Mouse (Mus musculus) layer of hippocampus, postnatal 14 days (tissue): ENCODE data around the gene Bax. TPM values are rescaled to one million over a fixed set of nuclear protein-coding genes. Genes with fewer than 3 reads are reported as not detected.
A peak's percentile ranks its signal among the peaks of the same experiment; 100 is the strongest.
"Not testable (repeated sequence)": the region's sequence is repeated elsewhere in the genome, so short reads cannot be mapped to it uniquely, and the experiment has no call there.

Experiments used
- DNase-seq, 2 experiments: peaks; one replicate each; pipeline ENCODE4 v3.0.0; 2021 to 2022; ENCODE audit warnings: low spot score in 2 of 2, mixed read lengths in 1 of 2
- total RNA-seq, 2 experiments: library from RNA; stranded (reverse); gene quantifications; 2 replicates each; pipeline ENCODE4 v1.2.3; 2021

Bax gene
- total RNA-seq, 2 experiments from 2014 or later, result 90.2 to 90.6 TPM

DNA sequence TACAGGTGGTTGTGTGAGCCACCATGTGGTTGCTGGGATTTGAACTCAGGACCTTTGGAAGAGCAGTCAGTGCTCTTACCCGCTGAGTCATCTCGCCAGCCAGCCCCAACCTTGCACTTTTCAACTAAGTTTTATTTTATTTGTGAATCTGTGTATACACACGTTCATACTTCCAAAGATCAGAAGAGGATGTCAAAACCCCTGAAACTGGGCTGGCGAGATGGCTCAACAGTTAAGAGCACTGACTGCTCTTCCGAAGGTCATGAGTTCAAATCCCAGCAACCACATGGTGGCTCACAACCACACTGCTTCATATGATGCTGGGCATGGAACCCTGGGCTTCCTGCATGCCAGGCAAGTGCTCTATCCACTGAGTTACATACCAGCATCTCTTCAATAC is 18.3 kb upstream of the Bax start:
- DNase-seq, result not testable (repeated sequence)

DNA sequence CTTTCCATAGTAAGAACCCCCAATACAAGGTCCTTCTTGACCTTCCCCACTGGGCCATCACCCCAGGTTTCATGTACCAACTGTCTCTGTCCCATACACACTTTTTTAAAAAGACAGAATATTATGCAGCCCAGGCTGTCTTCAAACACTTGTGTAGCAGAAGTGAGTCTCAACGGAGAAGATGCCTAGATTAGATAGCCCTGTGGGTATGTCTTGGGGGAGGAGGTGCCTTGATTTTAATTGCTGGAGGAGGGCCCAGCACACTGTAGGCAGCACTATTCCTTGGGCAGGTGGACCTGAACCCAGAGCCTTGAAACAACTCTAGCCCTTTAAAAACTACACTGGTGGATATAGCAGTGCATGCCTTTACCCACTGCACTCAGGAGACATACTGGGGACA is 15.5 kb upstream of the Bax start:
- no peak for DNase-seq

DNA sequence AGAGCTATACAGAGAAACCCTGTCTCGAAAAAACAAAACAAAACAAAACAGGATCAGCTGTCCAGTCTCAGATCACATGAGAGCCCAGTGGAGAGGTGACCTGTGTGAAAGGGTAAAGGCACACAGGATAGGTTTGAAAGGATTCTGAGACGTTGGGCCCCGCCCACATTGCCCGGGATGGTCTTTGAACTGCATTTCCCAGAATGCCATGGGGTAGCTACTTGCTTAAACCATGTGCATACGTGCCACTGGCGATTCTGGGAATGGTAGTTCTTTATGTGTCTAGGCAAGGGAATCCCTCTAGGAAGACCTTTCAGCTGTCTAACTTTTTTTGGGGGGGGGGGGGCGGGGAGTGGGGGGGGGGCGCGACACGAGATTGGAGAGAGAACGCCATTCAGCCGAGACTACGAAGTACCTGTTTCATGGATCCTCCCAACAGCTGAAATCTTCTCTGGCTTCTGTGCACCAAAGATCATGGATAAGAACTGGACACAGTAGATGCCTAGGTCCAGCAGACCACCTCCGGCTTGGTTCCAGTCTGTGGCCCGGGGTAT is 14.8 kb upstream of the Bax start, which contains the start of gene Tulp2:
Gene Tulp2 (plus strand): TSS at position 504 of the 554 bp plus-strand sequence.
- DNase-seq, result peak in 1 of 2 experiments; percentile 74

DNA sequence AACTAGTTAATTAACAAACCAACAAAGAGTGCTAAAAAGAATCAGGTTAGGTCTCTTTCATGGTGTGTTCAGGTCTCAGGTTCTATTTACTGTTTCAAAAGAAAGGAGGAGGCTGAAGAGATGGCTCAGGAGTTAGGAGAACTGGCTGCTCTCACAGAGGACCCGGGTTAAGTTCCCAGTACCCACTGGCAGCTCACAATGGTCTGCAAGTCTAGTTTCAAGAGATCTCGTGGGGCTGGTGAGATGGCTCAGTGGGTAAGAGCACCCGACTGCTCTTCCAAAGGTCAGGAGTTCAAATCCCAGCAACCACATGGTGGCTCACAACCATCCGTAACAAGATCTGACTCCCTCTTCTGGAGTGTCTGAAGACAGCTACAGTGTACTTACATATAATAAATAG is 13.6 kb upstream of the Bax start:
- not testable (repeated sequence) for DNase-seq

DNA sequence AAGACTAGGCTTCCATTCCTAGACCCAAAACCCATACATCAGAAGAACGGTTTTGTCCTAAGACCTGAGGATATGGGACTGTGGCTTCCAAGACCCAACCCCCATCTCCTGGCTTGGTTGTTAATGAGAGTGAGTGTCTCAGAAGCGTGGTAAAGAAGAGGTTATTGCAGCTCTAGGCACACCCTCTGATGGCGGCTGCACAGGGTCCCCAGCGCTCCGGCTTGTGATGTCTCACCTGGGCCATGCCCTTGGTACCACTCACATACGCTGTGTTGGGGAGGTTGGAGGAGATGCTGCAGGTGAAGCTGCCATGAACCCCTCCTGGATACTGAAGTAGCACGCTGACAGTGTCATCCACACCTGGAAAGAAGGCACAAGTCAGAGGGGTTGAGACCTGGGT is 12.1 kb upstream of the Bax start:
- DNase-seq, result no peak

DNA sequence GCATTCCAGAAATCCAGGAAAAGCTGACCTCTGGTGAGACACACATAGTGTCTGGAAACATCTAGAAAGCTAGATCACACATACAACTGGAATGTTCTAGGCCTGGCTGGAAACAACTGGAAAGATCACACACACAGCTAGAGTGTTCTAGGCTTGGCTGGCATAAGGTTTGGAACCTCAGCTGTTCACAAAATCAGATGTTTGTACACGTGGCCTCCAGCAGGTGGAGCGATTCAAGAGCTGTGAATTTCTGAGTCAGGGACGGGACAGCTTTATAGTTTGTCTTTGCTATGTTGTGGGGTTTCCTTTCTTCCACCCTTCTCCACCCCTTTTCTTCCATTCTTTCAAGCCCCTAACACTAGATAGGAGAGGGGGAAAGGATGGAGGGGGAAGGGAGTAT is 10.3 kb upstream of the Bax start:
- DNase-seq, result peak; percentile 52 to 66

DNA sequence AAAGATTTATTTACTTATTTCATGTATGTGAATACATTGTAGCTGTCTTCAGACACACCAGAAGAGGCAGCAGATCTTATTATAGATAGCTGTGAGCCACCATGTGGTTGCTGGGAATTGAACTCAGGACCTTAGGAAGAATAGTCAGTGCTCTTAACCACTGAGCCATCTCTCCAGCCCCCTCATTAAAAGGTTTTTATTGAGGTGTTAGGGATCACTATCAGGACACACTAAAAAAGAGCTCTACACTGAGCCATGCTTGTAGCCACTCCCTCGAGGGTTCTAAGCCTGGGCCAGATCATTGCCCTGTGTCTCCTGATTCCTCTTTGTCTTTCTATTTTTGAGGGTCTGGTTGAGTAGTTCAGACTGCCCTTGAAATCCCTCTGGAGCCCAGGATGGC is 9.8 kb upstream of the Bax start:
- no peak for DNase-seq

DNA sequence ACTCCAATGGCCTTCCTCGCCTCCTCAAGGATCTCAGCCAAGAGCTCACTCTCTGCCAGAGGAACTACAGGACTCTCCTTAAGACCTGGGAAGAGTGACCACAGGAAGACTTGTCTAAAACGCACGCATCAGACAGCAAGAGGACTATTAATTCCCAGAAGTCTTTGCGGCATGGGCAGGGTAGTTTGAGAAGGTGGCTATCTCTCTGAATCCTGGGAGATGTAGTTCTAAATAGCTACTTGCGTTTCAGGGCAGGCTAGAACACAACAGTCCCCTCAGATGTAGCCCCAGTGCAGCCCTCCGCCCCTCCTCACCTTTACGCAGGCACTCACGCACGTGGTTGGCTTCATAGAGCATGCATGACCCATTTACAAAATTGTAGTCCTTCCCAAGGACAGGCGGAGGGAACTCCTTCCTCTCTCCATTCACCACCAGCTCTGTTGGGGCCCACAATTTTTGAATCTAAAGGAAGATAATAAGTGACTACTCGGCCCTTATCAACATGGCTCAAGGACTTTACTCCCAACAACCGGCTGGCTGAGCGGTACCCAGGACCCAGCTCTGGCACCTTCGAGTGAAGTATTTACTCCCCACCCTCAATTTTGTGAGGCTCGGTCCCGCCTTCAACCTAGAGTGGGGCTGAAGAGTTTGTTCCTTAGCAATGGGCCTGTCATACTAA is 8.7 kb upstream of the Bax start:
- DNase-seq, result no peak

DNA sequence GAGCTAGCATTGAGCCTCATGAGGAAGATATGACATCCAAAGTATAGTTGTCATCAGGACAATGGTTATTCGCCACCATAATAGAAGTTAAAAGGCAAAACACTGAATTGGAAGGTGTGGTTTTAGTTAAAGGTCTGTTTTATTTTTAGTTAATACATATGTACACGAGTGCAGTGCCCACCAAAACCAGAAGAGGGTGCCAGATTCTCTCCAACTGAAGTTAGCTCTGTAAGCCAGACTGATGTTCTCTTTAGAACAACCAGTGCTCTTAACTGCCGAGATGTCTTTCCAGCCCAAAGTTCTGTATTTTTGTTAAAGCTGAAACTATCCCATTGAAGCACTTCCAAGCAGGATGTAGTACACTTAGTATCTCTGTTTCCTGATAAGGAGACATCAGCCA is 4.2 kb upstream of the Bax start:
- peak; percentile 63 to 76 for DNase-seq

DNA sequence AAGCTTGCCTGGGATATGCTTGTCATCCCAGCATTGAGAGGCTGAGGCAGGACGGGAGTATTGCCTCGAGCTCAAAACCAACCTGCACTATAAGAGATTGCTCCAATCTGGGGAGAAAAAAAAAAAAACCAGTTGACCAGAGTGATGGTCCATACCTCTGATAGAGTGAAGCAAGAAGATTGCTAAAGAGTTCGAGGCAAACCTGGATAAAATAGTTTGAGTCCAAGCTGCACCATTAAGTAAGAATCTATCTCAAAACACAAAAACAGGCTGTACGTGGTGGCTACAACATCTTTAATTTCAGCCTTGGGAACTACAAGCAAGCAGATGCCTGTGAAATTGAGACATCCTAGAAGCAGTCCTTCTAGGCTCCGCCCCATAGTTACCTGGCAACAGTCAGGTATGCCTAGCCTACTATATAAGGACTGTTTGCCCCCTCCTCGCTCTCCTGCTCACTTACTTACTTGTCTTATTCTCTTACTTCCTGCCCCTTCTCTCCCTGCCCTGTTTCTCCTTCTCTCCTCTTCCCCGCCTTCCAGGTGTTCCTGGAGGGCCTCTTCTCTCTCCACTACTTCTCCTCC is 482 bp upstream of the Bax start:
- DNase-seq, result no peak

DNA sequence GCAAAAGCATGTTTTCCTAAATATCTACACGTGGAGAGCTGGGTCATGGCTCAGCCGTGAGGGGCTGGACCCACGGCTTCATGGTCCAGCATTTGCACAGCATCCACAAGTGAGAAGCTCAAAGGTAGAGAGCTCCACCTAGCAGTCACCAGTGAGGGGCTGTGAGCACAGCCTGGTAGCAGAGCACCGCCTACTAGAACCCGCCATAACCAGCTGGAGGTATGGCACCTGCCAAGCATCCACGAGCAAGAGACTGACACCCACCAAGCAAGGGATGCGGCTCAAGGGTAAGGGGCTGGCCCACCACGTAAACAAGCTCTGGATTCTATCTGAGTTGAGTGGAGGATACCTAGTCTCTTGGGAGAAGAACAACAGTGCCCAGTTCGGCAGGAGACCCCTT is 1.1 kb downstream of the Bax start:
- peak in 1 of 2 experiments; percentile 63 for DNase-seq

DNA sequence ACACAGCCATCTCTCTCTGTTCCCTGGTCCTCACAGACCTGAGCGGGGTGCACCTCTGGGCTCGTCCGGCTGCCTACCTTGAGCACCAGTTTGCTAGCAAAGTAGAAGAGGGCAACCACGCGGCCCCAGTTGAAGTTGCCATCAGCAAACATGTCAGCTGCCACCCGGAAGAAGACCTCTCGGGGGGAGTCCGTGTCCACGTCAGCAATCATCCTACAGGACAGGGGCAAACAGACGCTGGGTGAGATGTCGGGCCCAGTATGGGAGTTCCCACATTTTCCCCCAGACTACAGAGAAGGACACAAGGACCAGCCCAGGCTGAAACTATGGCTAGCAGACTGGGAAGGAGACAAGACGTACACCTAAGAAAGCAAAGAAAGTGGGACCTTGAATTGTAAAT is 1.6 kb downstream of the Bax start:
- DNase-seq, result no peak

DNA sequence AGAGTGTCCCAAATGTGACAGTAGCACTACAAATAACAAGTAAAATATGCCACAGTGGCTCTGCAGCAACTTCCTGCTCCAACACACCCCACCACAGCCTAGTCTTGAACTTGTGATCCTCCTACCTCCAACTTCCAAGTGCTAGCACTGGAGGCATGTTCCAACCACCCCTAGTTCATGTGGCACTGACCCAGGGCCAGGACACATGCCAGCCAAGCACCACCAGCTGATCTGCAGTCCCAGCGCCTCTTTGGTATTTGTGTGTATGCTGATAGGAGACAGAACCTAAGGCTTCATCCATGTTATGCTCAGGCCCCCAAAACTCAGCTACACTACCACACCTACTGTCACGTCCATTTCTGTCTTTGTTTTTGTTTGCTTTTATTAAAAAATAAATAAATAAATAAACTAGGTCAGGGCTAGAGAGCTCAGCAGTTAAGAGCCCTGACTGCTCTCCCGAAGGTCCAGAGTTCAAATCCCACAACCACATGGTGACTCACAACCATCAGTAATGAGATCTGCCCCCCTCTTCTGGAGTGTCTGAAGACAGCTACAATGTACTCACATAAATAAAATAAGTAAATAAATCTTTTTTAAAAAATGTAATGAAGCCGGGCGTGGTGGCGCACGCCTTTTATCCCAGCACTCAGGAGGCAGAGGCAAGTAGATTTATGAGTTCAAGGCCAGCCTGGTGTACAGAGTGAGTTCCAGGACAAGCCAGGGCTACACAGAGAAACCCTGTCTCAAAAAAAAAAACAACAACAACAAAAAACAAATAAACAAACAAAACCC is 2.5 kb downstream of the Bax start:
- DNase-seq, result no peak

DNA sequence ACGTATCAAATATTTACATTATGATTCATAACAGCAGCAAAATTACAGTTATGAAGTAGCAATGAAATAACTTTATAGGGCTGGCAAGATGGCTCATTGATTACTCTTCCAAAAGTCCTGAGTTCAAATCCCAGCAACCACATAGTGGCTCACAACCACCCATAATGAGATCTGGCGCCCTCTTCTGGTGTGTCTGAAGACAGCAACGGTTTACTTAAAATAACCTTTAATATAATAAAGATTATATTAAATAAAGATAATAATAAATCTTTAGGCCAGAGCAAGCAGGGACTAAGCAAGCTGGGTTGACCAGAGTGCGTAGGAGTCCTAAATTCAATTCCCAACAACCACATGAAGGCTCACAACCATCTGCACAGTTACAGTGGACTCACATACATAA is 3.8 kb downstream of the Bax start:
- DNase-seq, result not testable (repeated sequence)

DNA sequence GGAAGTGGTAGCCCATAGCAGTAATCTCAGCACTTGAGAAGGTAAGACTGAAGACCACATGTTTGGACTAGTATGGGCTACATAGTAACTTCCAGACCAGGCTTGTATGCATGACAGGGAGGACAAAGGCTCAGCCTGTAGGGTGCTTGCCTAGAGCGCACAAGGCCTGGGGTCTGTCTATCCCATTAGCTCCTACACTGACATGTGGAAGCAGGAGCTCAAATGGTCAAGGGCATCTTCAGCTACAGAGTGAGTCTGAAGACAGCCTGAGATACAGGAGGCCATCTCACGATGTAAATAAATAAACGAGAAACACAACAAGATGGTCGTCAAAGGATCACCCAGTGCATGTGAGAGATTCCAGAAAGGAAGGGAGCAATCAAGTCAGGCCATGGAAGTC is 4.4 kb downstream of the Bax start:
- no peak for DNase-seq

DNA sequence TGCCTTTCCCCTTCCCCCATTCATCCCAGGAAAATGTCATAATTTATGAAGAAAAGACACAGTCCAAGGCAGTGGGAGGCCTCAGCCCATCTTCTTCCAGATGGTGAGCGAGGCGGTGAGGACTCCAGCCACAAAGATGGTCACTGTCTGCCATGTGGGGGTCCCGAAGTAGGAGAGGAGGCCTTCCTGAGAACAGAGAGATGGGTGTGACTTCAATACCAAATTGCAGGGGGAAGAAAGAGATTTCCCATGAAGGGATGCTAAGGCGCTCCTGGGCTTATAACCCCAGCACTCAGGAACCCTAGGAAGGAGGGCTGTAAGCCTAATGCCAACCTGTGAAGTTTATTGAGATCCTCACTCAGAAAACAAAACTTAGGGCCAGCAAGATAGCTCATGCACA is 4.9 kb downstream of the Bax start:
- no peak for DNase-seq

DNA sequence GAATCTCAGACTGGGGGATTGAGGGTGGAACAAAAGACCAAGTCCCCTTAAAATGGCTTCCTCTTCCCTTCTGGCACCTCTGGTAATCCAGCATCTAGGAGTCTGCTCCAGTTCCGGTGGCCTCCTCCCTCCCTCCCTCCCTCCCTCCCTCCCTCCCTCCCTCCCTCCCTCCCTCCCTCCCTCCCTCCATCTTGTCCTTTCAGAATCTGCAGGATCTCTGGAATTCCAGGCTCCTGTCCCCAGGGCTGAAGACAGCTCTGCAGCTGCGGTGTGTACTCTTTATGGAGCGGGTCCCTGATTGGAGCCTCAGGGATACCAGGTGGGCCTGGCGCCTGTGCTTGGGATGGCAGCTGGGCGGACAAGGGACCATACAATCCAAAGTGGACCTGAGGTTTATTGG is 5.4 kb downstream of the Bax start:
- DNase-seq, result no peak

DNA sequence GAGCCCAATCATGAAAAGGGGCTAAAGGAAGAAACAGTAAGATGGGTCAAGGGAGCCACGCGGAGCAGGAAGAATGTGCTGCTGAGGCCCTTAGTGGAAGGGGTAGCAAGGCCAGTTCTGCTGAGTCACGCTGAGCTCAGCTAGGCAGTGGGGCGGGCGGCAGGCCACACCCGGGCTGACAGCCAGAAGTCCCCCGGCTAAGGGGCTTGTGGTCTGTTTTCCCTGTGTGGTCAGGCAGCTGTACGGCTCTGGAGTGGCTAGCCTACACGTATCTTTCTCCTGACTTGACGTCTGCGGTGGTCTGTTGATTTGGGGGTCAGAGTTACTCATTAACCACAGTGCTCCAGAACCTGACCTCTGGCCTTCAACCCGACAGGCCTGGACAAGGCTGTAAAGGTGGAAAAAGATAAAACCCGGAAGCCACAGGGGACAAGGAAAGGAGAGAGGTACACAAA is 5.8 kb downstream of the Bax start:
- no peak for DNase-seq

DNA sequence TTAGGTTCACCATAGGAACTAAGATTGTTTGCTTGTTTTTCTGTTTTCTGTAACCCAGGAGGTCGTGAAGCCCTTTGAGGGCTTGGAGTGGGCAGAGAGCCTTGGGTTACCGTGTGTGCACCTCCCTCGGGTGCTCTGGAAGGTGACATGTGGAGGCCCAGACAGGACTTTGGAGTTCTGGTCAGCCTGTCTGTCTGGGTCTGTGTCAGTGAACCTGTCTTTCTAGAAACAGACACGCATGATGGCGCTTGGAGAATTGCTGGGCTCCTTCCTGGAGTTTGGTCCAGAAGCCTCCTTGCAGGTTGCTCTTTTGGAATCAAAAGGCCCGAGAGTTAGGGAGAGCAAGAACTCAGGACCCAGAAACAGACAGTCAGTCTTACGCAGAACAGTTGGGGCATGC is 6.3 kb downstream of the Bax start:
- DNase-seq, result no peak

DNA sequence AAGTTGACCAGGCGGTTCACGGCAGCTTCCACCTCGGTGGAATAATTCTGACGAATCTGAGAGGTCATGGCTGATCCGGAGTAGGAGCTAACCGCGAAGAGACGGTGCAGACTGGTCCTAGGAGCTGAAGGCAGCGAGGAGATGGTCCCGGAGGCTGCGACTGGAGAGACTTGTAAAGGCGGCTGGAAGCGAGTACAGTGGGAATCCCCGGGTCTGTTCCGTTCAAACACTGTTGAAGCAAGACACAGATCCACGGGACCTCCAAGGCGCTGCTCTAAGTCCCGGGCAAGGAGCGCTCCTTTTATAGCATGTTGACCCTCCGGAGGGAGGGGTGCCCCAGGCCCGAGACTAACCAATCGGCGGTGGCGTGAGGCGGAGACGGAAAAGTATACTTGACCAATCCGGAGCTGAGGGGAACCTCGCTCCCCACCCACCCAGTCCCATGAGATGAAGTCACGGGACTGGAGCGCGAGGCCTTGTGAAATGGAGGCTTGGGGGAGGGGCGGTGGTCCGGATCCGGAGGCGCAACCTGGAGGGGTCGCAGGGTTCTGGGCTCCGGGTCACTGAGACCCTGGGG is 7.0 kb downstream of the Bax start, which contains the start of gene Ftl1:
Gene Ftl1 (minus strand): TSS at position 321 of the 577 bp plus-strand sequence.
- DNase-seq, result peak; percentile 95 to 99

DNA sequence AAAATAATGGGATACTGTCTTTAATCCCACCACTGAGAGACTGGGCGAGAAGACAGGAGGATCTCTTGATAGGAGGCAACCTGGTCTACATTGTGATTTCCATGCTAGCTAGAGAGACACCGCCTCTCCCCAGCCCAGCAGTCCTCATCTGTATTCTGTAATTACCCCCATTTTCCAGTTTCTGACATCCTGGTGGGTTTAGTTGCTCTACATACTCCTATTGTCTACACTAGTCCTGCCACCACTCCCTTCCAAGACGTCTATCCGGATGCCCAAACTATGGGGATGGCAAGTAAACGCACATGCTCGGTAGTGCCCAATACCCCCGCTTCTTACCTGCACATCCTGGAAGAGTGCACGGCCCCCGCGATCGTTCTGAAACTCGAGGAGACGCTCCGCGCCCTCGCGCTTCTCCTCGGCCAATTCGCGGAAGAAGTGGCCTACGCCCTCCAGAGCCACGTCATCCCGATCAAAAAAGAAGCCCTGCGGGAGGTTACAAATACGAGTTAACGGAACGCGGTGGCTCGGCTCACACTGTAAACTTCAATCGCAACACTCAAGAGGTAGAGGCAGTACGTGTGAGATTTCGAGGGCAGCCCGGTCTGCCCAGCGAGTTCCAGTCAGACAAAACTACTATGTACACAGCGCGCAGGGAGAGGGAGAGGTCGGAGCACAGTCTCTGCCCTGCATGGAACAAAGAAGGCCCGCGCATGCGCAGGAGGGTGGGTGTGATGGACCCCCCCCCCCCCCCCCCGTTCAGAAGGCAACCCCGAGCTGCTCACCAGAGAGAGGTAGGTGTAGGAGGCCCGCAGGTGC is 7.7 kb downstream of the Bax start:
- DNase-seq, result peak; percentile 78 to 85
